Mouse (Mus musculus) MEL (cell line): ENCODE measurements around the gene Vti1a. TPM values are rescaled to one million over a fixed set of nuclear protein-coding genes. Genes with fewer than 3 reads are reported as not detected.

Source experiments
- DNase-seq: peaks from one replicate; pipeline ENCODE4 v3.0.0; 2011; ENCODE audit warnings: low read depth, low spot score
- H3K27ac ChIP-seq: 2 replicates; pipeline ENCODE4 v1.5.1; 2012; ENCODE audit warnings: low read depth, mild to moderate bottlenecking, control low read depth, low read length, moderate library complexity; ENCODE audit not compliant: control insufficient read depth
- H3K27me3 ChIP-seq, 2 experiments: fragments of 150-350 bp in 1 of 2; sonication (generic) in 1 of 2; 2 replicates each; pipeline ENCODE4 v1.6.1; 2012; ENCODE audit warnings: low read length in 2 of 2, mild to moderate bottlenecking in 2 of 2, improper control_type of control experiment in 1 of 2, moderate library complexity in 1 of 2; ENCODE audit not compliant: insufficient read depth in 2 of 2, control insufficient read depth in 1 of 2
- H3K36me3 ChIP-seq, 2 experiments: 2 replicates each; pipeline ENCODE4 v1.6.1; 2012 to 2014; ENCODE audit warnings: low read length in 2 of 2, improper control_type of control experiment in 1 of 2, inconsistent platforms in 1 of 2, mild to moderate bottlenecking in 1 of 2; ENCODE audit not compliant: insufficient read depth in 2 of 2, control insufficient read depth in 1 of 2
- H3K4me1 ChIP-seq, 2 experiments: fragments of 150-350 bp in 1 of 2; sonication (generic) in 1 of 2; 2 replicates each; pipeline ENCODE4 v1.6.1; 2012; ENCODE audit warnings: low read length in 2 of 2, improper control_type of control experiment in 1 of 2, mild to moderate bottlenecking in 1 of 2; ENCODE audit not compliant: insufficient read depth in 2 of 2, control insufficient read depth in 1 of 2
- H3K4me3 ChIP-seq, 2 experiments: fragments of 150-350 bp in 1 of 2; sonication (generic) in 1 of 2; 2 replicates each; pipeline ENCODE4 v1.5.1; 2012; ENCODE audit warnings: low read depth in 2 of 2, low read length in 2 of 2, mild to moderate bottlenecking in 2 of 2, moderate library complexity in 2 of 2, control low read depth in 1 of 2, improper control_type of control experiment in 1 of 2; ENCODE audit not compliant: control insufficient read depth in 1 of 2, insufficient read depth in 1 of 2
- H3K79me2 ChIP-seq: 2 replicates; pipeline ENCODE4 v1.6.1; 2012; ENCODE audit warnings: mild to moderate bottlenecking, low read length, moderate library complexity; ENCODE audit not compliant: control insufficient read depth, poor library complexity, insufficient read depth
- H3K9ac ChIP-seq: 2 replicates; pipeline ENCODE4 v1.6.1; 2012; ENCODE audit warnings: low read depth, mild to moderate bottlenecking, control low read depth, low read length, moderate library complexity; ENCODE audit not compliant: control insufficient read depth, poor library complexity, severe bottlenecking
- H3K9me3 ChIP-seq: fragments of 150-350 bp; sonication (generic); replicated peaks from 2 replicates; pipeline ENCODE4 v1.6.1; 2012; ENCODE audit warnings: mild to moderate bottlenecking, low read length, improper control_type of control experiment, moderate library complexity; ENCODE audit not compliant: insufficient read depth
- CHD1 ChIP-seq: IDR thresholded peaks from 2 replicates; pipeline ENCODE4 v1.6.1; 2012; ENCODE audit warnings: low read depth, mild to moderate bottlenecking, inconsistent platforms, low read length, improper control_type of control experiment
- CHD2 ChIP-seq: IDR thresholded peaks from 2 replicates; pipeline ENCODE4 v1.6.1; 2011; ENCODE audit warnings: low read length, improper control_type of control experiment
- E2F4 ChIP-seq: IDR thresholded peaks from 2 replicates; pipeline ENCODE4 v1.6.1; 2011; ENCODE audit warnings: low read depth, low read length, improper control_type of control experiment, borderline replicate concordance
- ELF1 ChIP-seq: IDR thresholded peaks from 2 replicates; pipeline ENCODE4 v1.6.1; 2014; ENCODE audit warnings: low read depth, mild to moderate bottlenecking, inconsistent platforms, low read length, improper control_type of control experiment, moderate library complexity
- ETS1 ChIP-seq: IDR thresholded peaks from 2 replicates; pipeline ENCODE4 v1.6.1; 2012; ENCODE audit warnings: low read depth, mild to moderate bottlenecking, inconsistent platforms, low read length, improper control_type of control experiment, moderate library complexity
- GABPA ChIP-seq: IDR thresholded peaks from 2 replicates; pipeline ENCODE4 v1.6.1; 2012; ENCODE audit warnings: low read depth, mild to moderate bottlenecking, inconsistent platforms, low read length, improper control_type of control experiment, moderate library complexity
- GATA1 ChIP-seq: IDR thresholded peaks from 2 replicates; pipeline ENCODE4 v1.6.1; 2011; ENCODE audit warnings: low read depth, low read length, improper control_type of control experiment
- JUND ChIP-seq: IDR thresholded peaks from 2 replicates; pipeline ENCODE4 v1.6.1; 2011; ENCODE audit warnings: low read depth, mild to moderate bottlenecking, improper control_type of control experiment, low read length
- KAT2A ChIP-seq: conservative IDR thresholded peaks from 2 replicates; pipeline ENCODE4 v1.6.1; 2012; ENCODE audit warnings: low read depth, low read length, improper control_type of control experiment, inconsistent platforms
- MEF2A ChIP-seq: IDR thresholded peaks from 2 replicates; pipeline ENCODE4 v1.6.1; 2014; ENCODE audit warnings: low read depth, mild to moderate bottlenecking, inconsistent platforms, low read length, improper control_type of control experiment; ENCODE audit not compliant: poor library complexity, insufficient replicate concordance, severe bottlenecking; ENCODE audit errors: extremely low read depth
- MYB ChIP-seq: IDR thresholded peaks from 2 replicates; pipeline ENCODE4 v1.6.1; 2011; ENCODE audit warnings: mild to moderate bottlenecking, low read depth, low read length, improper control_type of control experiment
- POLR2A ChIP-seq, 2 experiments: IDR thresholded peaks; 2 replicates each; pipeline ENCODE4 v1.6.1; 2011 to 2012; ENCODE audit warnings: low read length in 2 of 2, mild to moderate bottlenecking in 2 of 2, control low read depth in 1 of 2, improper control_type of control experiment in 1 of 2, low read depth in 1 of 2, moderate library complexity in 1 of 2; ENCODE audit not compliant: control insufficient read depth in 1 of 2, insufficient read depth in 1 of 2, poor library complexity in 1 of 2
- POLR2AphosphoS2 ChIP-seq: IDR thresholded peaks from 2 replicates; pipeline ENCODE4 v1.6.1; 2011; ENCODE audit warnings: low read length, improper control_type of control experiment
- RCOR1 ChIP-seq: IDR thresholded peaks from 2 replicates; pipeline ENCODE4 v1.6.1; 2012; ENCODE audit warnings: low read depth, mild to moderate bottlenecking, inconsistent platforms, low read length, improper control_type of control experiment
- TBP ChIP-seq: IDR thresholded peaks from 2 replicates; pipeline ENCODE4 v1.8.0; 2011; ENCODE audit warnings: low read depth, low read length, improper control_type of control experiment
- USF2 ChIP-seq, 2 experiments: IDR thresholded peaks; 2 replicates each; pipeline ENCODE4 v1.6.1; 2011 to 2012; ENCODE audit warnings: improper control_type of control experiment in 2 of 2, low read length in 2 of 2, borderline replicate concordance in 1 of 2, inconsistent platforms in 1 of 2, low read depth in 1 of 2, mild to moderate bottlenecking in 1 of 2; ENCODE audit not compliant: insufficient read depth in 1 of 2
- polyA plus RNA-seq, 2 experiments: library from polyadenylated mRNA; stranded (reverse) in 1 of 2; unstranded in 1 of 2; fragments of >175 nt in 1 of 2; fragments of >200 nt in 1 of 2; gene quantifications; 2 replicates each; pipeline versions ENCODE4 v1.2.1 to v1.2.4; 2012; ENCODE audit warnings: low replicate concordance in 2 of 2, low read depth in 1 of 2; ENCODE audit not compliant: insufficient read length in 2 of 2, insufficient read depth in 1 of 2, missing spikeins in 1 of 2
- total RNA-seq: library from RNA; depleted of rRNA; stranded (reverse); fragments of 300-350 nt; gene quantifications from 2 replicates; pipeline ENCODE4 v1.2.3, GENCODE M21; 2012

The Vti1a gene
- total and polyA plus RNA-seq, 3 experiments, result 37.2 to 119 (median 42.8) TPM

GRCm38 (mm10) chr19:55621011-55621625 lies 305.0 kb downstream of the Vti1a start:
- Histone ChIP-seq H3K9me3 (no peaks in the 10 kb centered on the region), H3K4me1 (no peaks in the 10 kb centered on the region), H3K27ac (no peak overlapping the region), H3K27me3 (no peaks in the 10 kb centered on the region), H3K4me3 (no peak overlapping the region), H3K79me2 (no peaks in the 10 kb centered on the region), H3K9ac (no peak overlapping the region), H3K36me3 (no peaks in the 10 kb centered on the region)
- no peak for DNase-seq
- TF ChIP-seq POLR2AphosphoS2 (no peak), CHD1 (no peak), CHD2 (no peak), TBP (no peak), JUND (no peak), ETS1 (no peak), E2F4 (no peak), RCOR1 (no peak), POLR2A (IDR thresholded peaks at IDR 0.05; ENCODE audit: control insufficient read depth in 1 of 2, insufficient read depth in 1 of 2, low read depth in 1 of 2, low read length in 2 of 2, poor library complexity in 1 of 2) (no peak), GATA1 (no peak)

- H3K27ac ChIP-seq, result no peak overlapping the region
- H3K4me3 ChIP-seq, result no peak overlapping the region
- no peaks in the 10 kb centered on the region for H3K27me3 ChIP-seq
- no peaks in the 10 kb centered on the region for H3K4me1 ChIP-seq
- TF ChIP-seq POLR2AphosphoS2 (no peak), POLR2A (IDR thresholded peaks at IDR 0.05; ENCODE audit: control insufficient read depth in 1 of 2, insufficient read depth in 1 of 2, low read depth in 1 of 2, low read length in 2 of 2, poor library complexity in 1 of 2) (no peak), MYB (no peak), USF2 (IDR thresholded peaks at IDR 0.05; ENCODE audit: borderline replicate concordance in 1 of 2, insufficient read depth in 1 of 2, low read depth in 1 of 2, low read length in 2 of 2) (no peak), GABPA (no peak), ELF1 (no peak), RCOR1 (no peak), KAT2A (no peak), MEF2A (no peak), CHD1 (no peak)
- no peaks in the 10 kb centered on the region for H3K36me3 ChIP-seq
- DNase-seq, result no peak
- H3K9me3 ChIP-seq, result no peaks in the 10 kb centered on the region
- H3K79me2 ChIP-seq, result no peaks in the 10 kb centered on the region
- no peak overlapping the region for H3K9ac ChIP-seq
Measured at GRCm38 (mm10) chr19:55622821-55623220, 306.7 kb downstream of the Vti1a start.
